Mouse (Mus musculus): ENCODE results near the gene A830018L16Rik. TPM values are rescaled to one million over a fixed set of nuclear protein-coding genes. Genes with fewer than 3 reads are reported as not detected.

The A830018L16Rik gene
- polyA plus RNA-seq, 1 experiment from 2014 or later = 0.64 TPM

- Histone ChIP-seq H3K36me3 (ENCODE audit: insufficient read depth) (no peaks in the 10 kb centered on the region), H3K9ac (no peak overlapping the region), H3K4me3 (ENCODE audit: low read depth, low read length) (no peak overlapping the region), H3K9me3 (ENCODE audit: low read depth, low read length) (peaks cover 10% of the 10 kb centered on the region; the same call in 1 of the 2 replicates), H3K4me1 (ENCODE audit: insufficient read depth) (no peaks in the 10 kb centered on the region), H3K4me2 (no peak overlapping the region), H3K27ac (ENCODE audit: low read depth) (no peak overlapping the region), H3K27me3 (ENCODE audit: insufficient read depth, low read length) (no peaks in the 10 kb centered on the region)
- no peak for TF ChIP-seq CTCF (IDR thresholded peaks at IDR 0.05; ENCODE audit: low read depth)
- ATAC-seq (ENCODE audit: insufficient read depth) = no peak
- DNase-seq = peak; percentile 17
Measured at GRCm38 (mm10) chr1:11915873-11916272, 502.0 kb downstream of the A830018L16Rik start.

GRCm38 (mm10) chr1:11936984-11937383 lies 523.1 kb downstream of the A830018L16Rik start:
- TF ChIP-seq CTCF (IDR thresholded peaks at IDR 0.05; ENCODE audit: low read depth) = no peak
- no peaks in the 10 kb centered on the region for H3K9me3 ChIP-seq (ENCODE audit: low read depth, low read length)
- H3K4me1 ChIP-seq (ENCODE audit: insufficient read depth) = no peaks in the 10 kb centered on the region
- no peak for ATAC-seq (ENCODE audit: insufficient read depth)
- no peaks in the 10 kb centered on the region for H3K27me3 ChIP-seq (ENCODE audit: insufficient read depth, low read length)
- H3K9ac ChIP-seq = no peak overlapping the region
- WGBS = 52% methylated on average over 9 of the region's 9 CpGs
- no peaks in the 10 kb centered on the region for H3K36me3 ChIP-seq (ENCODE audit: insufficient read depth)
- H3K4me3 ChIP-seq (ENCODE audit: low read depth, low read length) = no peak overlapping the region
- no peak overlapping the region for H3K27ac ChIP-seq (ENCODE audit: low read depth)
- DNase-seq = peak; percentile 6
- no peak overlapping the region for H3K4me2 ChIP-seq

GRCm38 (mm10) chr1:11959421-11960206 lies 545.7 kb downstream of the A830018L16Rik start:
- Histone ChIP-seq H3K4me1 (ENCODE audit: insufficient read depth) (no peaks in the 10 kb centered on the region), H3K4me2 (no peak overlapping the region), H3K9ac (no peak overlapping the region), H3K27me3 (ENCODE audit: insufficient read depth, low read length) (no peaks in the 10 kb centered on the region), H3K9me3 (ENCODE audit: low read depth, low read length) (no peaks in the 10 kb centered on the region), H3K27ac (ENCODE audit: low read depth) (peak overlapping the region; percentile 55; the same call in 1 of the 2 replicates), H3K4me3 (ENCODE audit: low read depth, low read length) (no peak overlapping the region), H3K36me3 (ENCODE audit: insufficient read depth) (no peaks in the 10 kb centered on the region)
- ATAC-seq (ENCODE audit: insufficient read depth) (peak; percentile 89), DNase-seq (peak; percentile 78)
- TF ChIP-seq CTCF (IDR thresholded peaks at IDR 0.05; ENCODE audit: low read depth) = no peak
- WGBS = 32% methylated on average over 2 of the region's 2 CpGs

GRCm38 (mm10) chr1:11982590-11983136 lies 568.8 kb downstream of the A830018L16Rik start:
- Histone ChIP-seq H3K9ac (no peak overlapping the region), H3K9me3 (ENCODE audit: low read depth, low read length) (no peaks in the 10 kb centered on the region), H3K36me3 (ENCODE audit: insufficient read depth) (no peaks in the 10 kb centered on the region), H3K27me3 (ENCODE audit: insufficient read depth, low read length) (no peaks in the 10 kb centered on the region), H3K4me1 (ENCODE audit: insufficient read depth) (peaks cover 5% of the 10 kb centered on the region; the same call in 1 of the 2 replicates), H3K27ac (ENCODE audit: low read depth) (no peak overlapping the region), H3K4me3 (ENCODE audit: low read depth, low read length) (no peak overlapping the region), H3K4me2 (no peak overlapping the region)
- 34% methylated on average over 4 of the region's 4 CpGs for whole genome bisulfite sequencing
- DNase-seq (peak; percentile 70), ATAC-seq (ENCODE audit: insufficient read depth) (0 out of 2 replicates have a peak, but pooled peaks have one; percentile 33)
- no peak for TF ChIP-seq CTCF (IDR thresholded peaks at IDR 0.05; ENCODE audit: low read depth)

- Histone ChIP-seq H3K4me1 (ENCODE audit: insufficient read depth) (no peaks in the 10 kb centered on the region), H3K4me3 (ENCODE audit: low read depth, low read length) (no peak overlapping the region), H3K4me2 (no peak overlapping the region), H3K9me3 (ENCODE audit: low read depth, low read length) (no peaks in the 10 kb centered on the region), H3K27ac (ENCODE audit: low read depth) (no peak overlapping the region), H3K36me3 (ENCODE audit: insufficient read depth) (no peaks in the 10 kb centered on the region), H3K9ac (no peak overlapping the region), H3K27me3 (ENCODE audit: insufficient read depth, low read length) (no peaks in the 10 kb centered on the region)
- ATAC-seq (ENCODE audit: insufficient read depth) (no peak), DNase-seq (no peak)
- TF ChIP-seq CTCF (IDR thresholded peaks at IDR 0.05; ENCODE audit: low read depth) = no peak
- WGBS = 67% methylated on average over 3 of the region's 3 CpGs
Measured at GRCm38 (mm10) chr1:11990011-11990410, 576.1 kb downstream of the A830018L16Rik start.

- no peak for ATAC-seq (ENCODE audit: insufficient read depth)
Measured at GRCm38 (mm10) chr1:11996297-11996878, 582.5 kb downstream of the A830018L16Rik start.

GRCm38 (mm10) chr1:11997574-11997973 lies 583.7 kb downstream of the A830018L16Rik start:
- Histone ChIP-seq H3K4me3 (ENCODE audit: low read depth, low read length) (no peak overlapping the region), H3K9ac (no peak overlapping the region), H3K4me2 (no peak overlapping the region), H3K9me3 (ENCODE audit: low read depth, low read length) (no peaks in the 10 kb centered on the region), H3K36me3 (ENCODE audit: insufficient read depth) (no peaks in the 10 kb centered on the region), H3K27ac (ENCODE audit: low read depth) (no peak overlapping the region), H3K27me3 (ENCODE audit: insufficient read depth, low read length) (no peaks in the 10 kb centered on the region), H3K4me1 (ENCODE audit: insufficient read depth) (no peaks in the 10 kb centered on the region)
- DNase-seq (no peak), ATAC-seq (ENCODE audit: insufficient read depth) (no peak)
- no peak for TF ChIP-seq CTCF (IDR thresholded peaks at IDR 0.05; ENCODE audit: low read depth)
- WGBS = 71% methylated on average over 2 of the region's 2 CpGs

More at GRCm38 (mm10) chr1:11996297-11996878, 582.5 kb downstream of the A830018L16Rik start:
- H3K4me2 ChIP-seq = no peak overlapping the region
- TF ChIP-seq CTCF (IDR thresholded peaks at IDR 0.05; ENCODE audit: low read depth) = no peak
- no peak overlapping the region for H3K27ac ChIP-seq (ENCODE audit: low read depth)
- no peaks in the 10 kb centered on the region for H3K4me1 ChIP-seq (ENCODE audit: insufficient read depth)
- H3K27me3 ChIP-seq (ENCODE audit: insufficient read depth, low read length) = no peaks in the 10 kb centered on the region
- H3K36me3 ChIP-seq (ENCODE audit: insufficient read depth) = no peaks in the 10 kb centered on the region
- WGBS = 47% methylated on average over 2 of the region's 2 CpGs
- H3K9me3 ChIP-seq (ENCODE audit: low read depth, low read length) = no peaks in the 10 kb centered on the region
- no peak for DNase-seq
- no peak overlapping the region for H3K9ac ChIP-seq
- H3K4me3 ChIP-seq (ENCODE audit: low read depth, low read length) = no peak overlapping the region

All from lung, embryonic 14.5 days (tissue).